Mouse (Mus musculus): ENCODE measurements around the gene Itpkb.

DNA sequence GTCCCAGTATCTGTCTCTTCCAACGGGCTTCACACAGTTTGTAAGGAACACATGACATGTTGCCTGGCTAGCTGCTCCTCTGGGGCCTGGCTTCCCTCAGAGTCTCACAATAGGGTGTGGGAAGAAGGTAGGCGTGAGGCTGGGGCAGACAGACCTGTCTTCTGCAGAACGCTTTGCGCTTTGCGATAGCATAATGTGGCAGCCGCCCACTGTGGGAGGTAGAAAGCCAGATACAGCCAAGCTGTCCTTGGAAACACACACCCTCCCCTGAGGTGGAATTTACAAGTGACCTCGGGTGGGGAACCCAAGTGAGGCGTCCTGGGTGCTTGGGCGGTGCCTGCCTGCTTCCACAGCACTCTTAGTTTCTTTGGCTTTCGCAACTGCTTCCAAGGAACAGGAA, 54.2 kb downstream of the Itpkb start:
- TF ChIP-seq CTCF (IDR thresholded peaks at IDR 0.05; ENCODE audit: low read depth), result no peak
- TF ChIP-seq EP300 (IDR thresholded peaks at IDR 0.05; ENCODE audit: low read depth), result no peak
